Mouse (Mus musculus): Measurements from ENCODE around the gene Gng7. TPM values are rescaled to one million over a fixed set of nuclear protein-coding genes. Genes with fewer than 3 reads are reported as not detected.
"Not testable (repeated sequence)": the region's sequence is repeated elsewhere in the genome, so short reads cannot be mapped to it uniquely, and the experiment has no call there.

Gng7 gene
- 4.7 and 4.8 TPM in 2 replicates for polyA plus RNA-seq (2014; fragmentation: Nextera tagmentation; extraction: Ambion mirVana)

DNA sequence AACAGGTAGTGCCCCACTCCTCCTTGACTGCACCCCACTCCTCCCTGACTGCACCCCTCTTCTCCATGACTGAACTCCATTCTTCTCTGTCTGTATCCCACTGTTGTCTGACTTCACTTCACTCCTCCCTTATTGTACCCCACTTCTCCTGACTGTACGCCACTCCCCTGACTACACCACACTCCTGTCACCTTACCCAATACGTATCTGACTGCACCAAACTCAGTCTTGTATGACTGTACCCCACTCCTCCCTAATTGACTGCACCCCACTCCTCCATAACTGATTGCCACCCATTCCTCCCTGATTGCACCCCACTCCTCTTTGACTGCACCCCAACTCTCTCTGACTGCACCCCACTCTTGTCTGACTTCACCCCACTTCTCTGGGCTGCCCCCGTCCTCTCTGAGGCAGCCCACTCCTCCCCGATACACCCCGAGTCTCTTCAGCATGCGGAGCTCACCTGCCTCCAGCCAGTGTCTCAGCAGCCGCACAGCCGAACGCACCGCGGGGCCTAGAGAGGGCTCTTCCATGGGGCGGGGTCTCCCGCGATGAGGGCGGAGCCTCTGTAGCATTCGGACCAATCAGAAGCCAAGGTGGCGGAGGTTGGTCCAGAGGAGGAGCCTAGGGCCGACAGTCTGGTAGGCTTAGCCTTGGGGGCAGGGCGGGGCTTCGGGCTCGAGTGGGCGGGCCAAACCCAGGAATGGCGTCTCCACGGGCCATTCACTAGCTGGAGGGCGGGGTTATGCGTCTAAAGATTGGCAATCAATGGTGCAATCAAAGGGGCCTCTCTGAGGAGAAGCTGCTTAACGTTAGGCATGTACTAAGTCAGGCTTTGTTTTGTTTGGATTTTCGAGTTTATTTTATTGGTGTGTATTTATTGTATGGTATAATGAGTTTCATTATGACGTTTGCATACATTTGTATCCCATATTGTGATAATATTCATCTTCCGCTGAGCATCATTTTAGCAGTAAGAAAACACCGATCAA lies at the start of gene Gng7:
Gene Gng7 (minus strand): TSS at position 553 of the 992 bp plus-strand sequence.
- WGBS: 10% methylated on average over 31 of the region's 31 CpGs

DNA sequence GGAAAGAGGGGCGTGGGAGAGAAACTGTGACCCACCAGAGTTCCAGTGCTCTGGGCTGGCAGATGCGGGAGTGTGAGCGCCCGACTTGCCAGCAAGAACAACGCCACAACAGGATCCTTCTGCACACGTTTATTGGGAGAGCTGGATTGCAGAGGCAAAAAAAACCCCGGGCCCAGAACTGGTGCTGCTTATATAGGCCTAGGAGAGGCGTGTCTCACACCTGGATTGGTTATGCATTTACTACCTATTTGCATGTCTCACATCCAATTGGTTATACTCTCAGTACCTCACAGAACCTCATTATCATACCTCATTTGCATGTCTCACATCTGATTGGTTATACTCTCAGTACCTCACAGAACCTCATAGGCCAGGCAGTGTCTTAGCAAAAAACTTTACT lies 49.8 kb upstream of the Gng7 start:
- not testable (repeated sequence) for H3K9ac ChIP-seq (ENCODE audit: low read length); H3K27ac ChIP-seq (ENCODE audit: low read depth); H3K4me2 ChIP-seq (ENCODE audit: low read length); H3K9me3 ChIP-seq (ENCODE audit: control insufficient read depth, low read length); H3K4me1 ChIP-seq (replicated peaks; ENCODE audit: control insufficient read depth, insufficient read depth, low read length); DNase-seq (ENCODE audit: low spot score); H3K36me3 ChIP-seq (ENCODE audit: control insufficient read depth, insufficient read depth, low read length); H3K4me3 ChIP-seq (ENCODE audit: low read depth, low read length); H3K27me3 ChIP-seq (replicated peaks; ENCODE audit: control insufficient read depth, insufficient read depth, low read length); ATAC-seq (replicated peaks; ENCODE audit: low FRiP score, low TSS enrichment, low read depth)
- WGBS: 87% methylated on average over 8 of the region's 8 CpGs

More for the DNA sequence above, at the start of gene Gng7:
- DNase-seq (ENCODE audit: low spot score) (peak; percentile 96), ATAC-seq (replicated peaks; ENCODE audit: low FRiP score, low TSS enrichment, low read depth) (peak; percentile 98)
- no peaks in the 10 kb centered on the region for H3K27me3 ChIP-seq (replicated peaks; ENCODE audit: control insufficient read depth, insufficient read depth, low read length)
- H3K27ac ChIP-seq (ENCODE audit: low read depth): no peak within 1 kb of the TSS
- H3K4me2 ChIP-seq (ENCODE audit: low read length): peak within 1 kb of the TSS; percentile 61
- peak within 1 kb of the TSS; percentile 38 for H3K9ac ChIP-seq (ENCODE audit: low read length)
- no peaks in the 10 kb centered on the region for H3K9me3 ChIP-seq (ENCODE audit: control insufficient read depth, low read length)
- peak within 1 kb of the TSS; percentile 36 for H3K4me3 ChIP-seq (ENCODE audit: low read depth, low read length)
- no peaks in the 10 kb centered on the region for H3K36me3 ChIP-seq (ENCODE audit: control insufficient read depth, insufficient read depth, low read length)
- peaks cover 8% of the 10 kb centered on the region; the same call in 1 of the 2 replicates for H3K4me1 ChIP-seq (replicated peaks; ENCODE audit: control insufficient read depth, insufficient read depth, low read length)

DNA sequence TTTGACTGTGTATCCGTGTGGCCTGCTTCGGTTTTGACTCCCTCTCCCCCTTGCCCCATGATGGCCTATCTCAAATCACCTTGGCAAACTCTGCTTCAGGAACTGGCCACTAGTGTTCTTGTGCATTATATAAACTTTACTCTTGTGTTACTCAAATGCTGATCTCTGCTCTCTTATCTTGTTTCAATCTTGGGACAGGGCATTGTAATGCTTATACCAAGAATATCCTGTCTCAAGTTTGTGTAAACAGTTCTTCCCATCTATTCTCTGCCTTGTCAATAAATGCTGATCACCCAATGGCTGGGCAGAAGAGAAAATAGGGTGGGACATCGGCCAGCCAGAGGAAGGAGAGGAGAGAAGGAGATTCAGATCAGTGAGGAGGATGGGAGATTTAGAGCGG lies 48.0 kb upstream of the Gng7 start:
- no peak overlapping the region for H3K9ac ChIP-seq (ENCODE audit: low read length)
- WGBS: 56% methylated on average over 4 of the region's 4 CpGs
- no peaks in the 10 kb centered on the region for H3K27me3 ChIP-seq (replicated peaks; ENCODE audit: control insufficient read depth, insufficient read depth, low read length)
- H3K4me3 ChIP-seq (ENCODE audit: low read depth, low read length): no peak overlapping the region
- H3K27ac ChIP-seq (ENCODE audit: low read depth): no peak overlapping the region
- H3K9me3 ChIP-seq (ENCODE audit: control insufficient read depth, low read length): no peaks in the 10 kb centered on the region
- no peaks in the 10 kb centered on the region for H3K36me3 ChIP-seq (ENCODE audit: control insufficient read depth, insufficient read depth, low read length)
- H3K4me1 ChIP-seq (replicated peaks; ENCODE audit: control insufficient read depth, insufficient read depth, low read length): peaks cover 13% of the 10 kb centered on the region
- no peak overlapping the region for H3K4me2 ChIP-seq (ENCODE audit: low read length)
- ATAC-seq (replicated peaks; ENCODE audit: low FRiP score, low TSS enrichment, low read depth) (no peak), DNase-seq (ENCODE audit: low spot score) (no peak)

DNA sequence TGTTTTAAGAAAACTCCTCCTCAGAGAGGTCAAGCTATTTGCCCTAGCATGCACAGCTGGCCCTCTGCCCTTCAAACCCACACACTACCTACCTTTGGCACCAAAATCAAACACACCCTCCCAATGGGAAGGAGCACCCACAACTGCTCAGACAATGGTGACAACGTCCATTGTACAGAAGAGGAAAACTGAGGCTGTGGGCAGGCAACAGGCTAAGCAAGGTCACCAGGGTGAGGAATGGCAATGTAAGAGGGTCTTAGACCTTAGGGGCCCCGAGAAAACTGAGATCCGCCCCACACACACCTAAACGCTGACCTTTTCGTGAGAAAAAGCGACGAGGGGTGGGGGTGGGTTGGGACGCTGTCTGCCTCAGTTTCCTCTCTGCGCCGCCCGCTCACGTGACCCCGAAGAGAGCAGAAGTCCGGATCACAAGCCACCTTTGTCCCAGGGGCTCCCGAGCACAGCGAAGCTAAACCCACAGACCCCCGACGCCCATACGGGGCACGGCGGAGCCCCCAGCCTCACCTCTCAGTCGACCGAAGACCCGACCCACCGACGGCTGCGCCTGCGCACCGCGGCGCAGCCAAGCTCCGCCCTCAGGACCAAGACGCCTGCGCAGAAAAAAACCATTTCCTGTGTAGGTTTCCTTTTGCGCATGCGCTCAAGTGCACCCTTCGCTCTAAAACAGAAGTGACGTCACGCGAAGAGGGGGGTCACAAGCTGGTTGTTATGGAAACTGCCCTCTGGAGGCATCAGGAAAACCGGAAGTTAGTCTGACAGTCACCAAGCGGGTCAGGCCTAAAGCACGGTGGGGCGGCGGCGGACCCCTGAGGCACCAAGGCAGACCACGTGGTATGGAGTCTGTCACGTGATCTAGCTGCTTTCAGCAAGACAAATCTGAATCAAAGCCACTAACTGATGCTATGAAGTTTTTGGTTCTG lies 45.1 kb upstream of the Gng7 start, which contains the start of gene Sgta:
Gene Sgta (minus strand): TSS at position 579 of the 941 bp plus-strand sequence.
- H3K27ac ChIP-seq (ENCODE audit: low read depth): peak within 1 kb of the TSS; percentile 38
- H3K27me3 ChIP-seq (replicated peaks; ENCODE audit: control insufficient read depth, insufficient read depth, low read length): no peaks in the 10 kb centered on the region
- peak within 1 kb of the TSS; percentile 90 for H3K4me3 ChIP-seq (ENCODE audit: low read depth, low read length)
- no peaks in the 10 kb centered on the region for H3K36me3 ChIP-seq (ENCODE audit: control insufficient read depth, insufficient read depth, low read length)
- peaks cover 13% of the 10 kb centered on the region for H3K4me1 ChIP-seq (replicated peaks; ENCODE audit: control insufficient read depth, insufficient read depth, low read length)
- peak; percentile 96 for ATAC-seq (replicated peaks; ENCODE audit: low FRiP score, low TSS enrichment, low read depth)
- peak within 1 kb of the TSS; percentile 82 for H3K9ac ChIP-seq (ENCODE audit: low read length)
- under 1% methylated on average over 48 of the region's 48 CpGs for WGBS
- peak within 1 kb of the TSS; percentile 87 for H3K4me2 ChIP-seq (ENCODE audit: low read length)
- DNase-seq (ENCODE audit: low spot score): peak; percentile 99
- H3K9me3 ChIP-seq (ENCODE audit: control insufficient read depth, low read length): no peaks in the 10 kb centered on the region

DNA sequence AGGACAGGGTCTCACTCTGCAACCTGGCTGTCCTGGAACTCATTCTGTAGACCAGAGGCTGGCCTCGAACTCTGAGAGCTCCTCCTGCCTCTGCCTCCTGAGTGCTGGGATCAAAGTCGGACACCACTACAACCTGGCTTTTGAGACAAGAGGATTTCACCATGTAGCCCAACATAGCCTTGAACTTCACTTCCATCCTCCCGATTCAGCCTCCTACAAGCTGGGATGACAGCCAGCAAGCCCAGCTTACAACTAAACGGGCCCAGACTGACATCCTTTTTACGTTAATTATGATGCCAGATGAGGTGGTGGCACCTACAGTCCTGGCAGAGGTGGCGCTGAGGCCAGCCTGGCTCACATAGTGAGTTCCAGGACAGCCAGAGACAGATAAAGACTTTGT lies 44.2 kb upstream of the Gng7 start:
- 87% methylated on average over 6 of the region's 6 CpGs for WGBS
- Histone ChIP-seq H3K9ac (ENCODE audit: low read length) (peak overlapping the region; percentile 82), H3K4me3 (ENCODE audit: low read depth, low read length) (peak overlapping the region; percentile 90), H3K4me1 (replicated peaks; ENCODE audit: control insufficient read depth, insufficient read depth, low read length) (peaks cover 13% of the 10 kb centered on the region), H3K27me3 (replicated peaks; ENCODE audit: control insufficient read depth, insufficient read depth, low read length) (no peaks in the 10 kb centered on the region), H3K27ac (ENCODE audit: low read depth) (no peak overlapping the region), H3K36me3 (ENCODE audit: control insufficient read depth, insufficient read depth, low read length) (no peaks in the 10 kb centered on the region), H3K4me2 (ENCODE audit: low read length) (peak overlapping the region; percentile 87), H3K9me3 (ENCODE audit: control insufficient read depth, low read length) (no peaks in the 10 kb centered on the region)
- no peak for DNase-seq (ENCODE audit: low spot score)
- no peak for ATAC-seq (replicated peaks; ENCODE audit: low FRiP score, low TSS enrichment, low read depth)

DNA sequence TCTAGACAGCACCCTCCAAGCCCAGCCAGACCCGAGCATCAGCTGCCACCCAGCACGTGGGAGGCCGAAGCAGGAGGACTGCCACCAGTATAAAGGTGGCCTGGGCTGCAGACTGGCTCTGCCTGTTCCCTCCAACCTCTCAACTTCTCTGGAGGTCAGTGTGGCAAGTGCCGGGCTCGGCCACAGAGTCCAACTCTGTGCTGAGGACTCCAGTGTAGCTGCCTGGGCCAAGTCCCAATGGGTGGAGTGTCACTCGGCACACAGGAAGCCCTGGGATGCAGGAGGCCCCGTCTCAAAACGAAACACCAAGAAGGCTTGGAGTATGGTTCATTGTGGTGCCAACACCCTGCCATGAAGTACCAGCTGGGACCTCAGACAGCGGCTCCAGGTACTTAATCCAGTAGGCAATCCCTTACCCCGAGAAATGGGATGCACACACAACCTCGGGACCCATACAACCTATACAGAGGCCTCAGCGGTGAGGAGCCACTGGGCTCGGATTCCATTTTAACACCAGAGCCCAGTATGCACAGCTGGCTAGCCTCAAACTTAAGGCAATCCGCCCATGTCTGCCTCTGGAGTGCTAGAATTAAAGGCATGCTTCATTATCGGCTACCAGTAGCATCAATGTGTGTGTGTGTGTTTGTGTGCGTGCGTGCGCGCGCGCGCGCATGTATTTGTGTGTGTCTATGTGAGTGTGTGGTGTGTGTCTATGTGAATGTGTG lies 42.8 kb upstream of the Gng7 start:
- Histone ChIP-seq H3K9me3 (ENCODE audit: control insufficient read depth, low read length) (no peaks in the 10 kb centered on the region), H3K27ac (ENCODE audit: low read depth) (no peak overlapping the region), H3K4me1 (replicated peaks; ENCODE audit: control insufficient read depth, insufficient read depth, low read length) (peaks cover 13% of the 10 kb centered on the region), H3K27me3 (replicated peaks; ENCODE audit: control insufficient read depth, insufficient read depth, low read length) (no peaks in the 10 kb centered on the region), H3K4me3 (ENCODE audit: low read depth, low read length) (no peak overlapping the region), H3K9ac (ENCODE audit: low read length) (no peak overlapping the region), H3K4me2 (ENCODE audit: low read length) (no peak overlapping the region), H3K36me3 (ENCODE audit: control insufficient read depth, insufficient read depth, low read length) (0 out of 2 replicates have a peak, but pooled peaks cover under 1% of the 10 kb centered on the region)
- WGBS: 93% methylated on average over 23 of the region's 23 CpGs
- ATAC-seq (replicated peaks; ENCODE audit: low FRiP score, low TSS enrichment, low read depth) (no peak), DNase-seq (ENCODE audit: low spot score) (no peak)

DNA sequence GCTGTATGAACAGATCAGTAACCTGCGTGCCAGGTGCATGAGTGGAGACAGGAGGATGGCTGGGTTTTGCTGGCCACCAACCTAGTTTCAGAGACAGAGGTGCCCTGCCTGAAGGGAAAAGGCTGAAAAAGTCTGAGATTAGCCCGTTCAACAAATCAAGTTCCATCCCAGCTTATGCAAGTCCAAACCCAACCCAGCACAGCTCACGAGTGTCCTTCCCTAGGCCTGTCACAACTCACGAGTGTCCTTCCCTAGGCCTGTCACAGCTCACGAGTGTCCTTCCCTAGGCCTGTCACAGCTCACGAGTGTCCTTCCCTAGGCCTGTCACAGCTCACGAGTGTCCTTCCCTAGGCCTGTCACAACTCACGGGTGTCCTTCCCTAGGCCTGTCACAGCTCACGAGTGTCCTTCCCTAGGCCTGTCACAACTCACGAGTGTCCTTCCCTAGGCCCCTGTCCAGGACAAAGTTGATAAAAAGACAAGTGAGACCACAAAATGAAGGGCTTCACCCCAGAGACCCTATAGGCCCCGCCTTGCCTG lies 41.1 kb upstream of the Gng7 start:
- not testable (repeated sequence) for H3K4me3 ChIP-seq (ENCODE audit: low read depth, low read length); H3K9ac ChIP-seq (ENCODE audit: low read length); DNase-seq (ENCODE audit: low spot score); H3K4me2 ChIP-seq (ENCODE audit: low read length); H3K9me3 ChIP-seq (ENCODE audit: control insufficient read depth, low read length); ATAC-seq (replicated peaks; ENCODE audit: low FRiP score, low TSS enrichment, low read depth); H3K27ac ChIP-seq (ENCODE audit: low read depth); H3K27me3 ChIP-seq (replicated peaks; ENCODE audit: control insufficient read depth, insufficient read depth, low read length)
- Histone ChIP-seq H3K36me3 (ENCODE audit: control insufficient read depth, insufficient read depth, low read length) (peaks cover 17% of the 10 kb centered on the region), H3K4me1 (replicated peaks; ENCODE audit: control insufficient read depth, insufficient read depth, low read length) (peaks cover 13% of the 10 kb centered on the region)
- WGBS: 88% methylated on average over 9 of the region's 11 CpGs

Measured in intestine, embryonic 14.5 days (tissue).